Mouse (Mus musculus): ENCODE measurements at regions not wholly inside any gene's neighbourhood (a gene's known extent, or its start where the extent isn't known, plus 50 kb on each side); places are given as distances from the start of the nearest gene placed in this dataset.

GRCm38 (mm10) chr1:166750777-166751176 is 69.1 kb upstream of the Fmo9 start:
- TF ChIP-seq CTCF (IDR thresholded peaks at IDR 0.05; ENCODE audit: borderline replicate concordance, extremely low read depth, insufficient read depth, insufficient read length) (no peak), POLR2A (IDR thresholded peaks at IDR 0.05; ENCODE audit: borderline replicate concordance, extremely low read depth, insufficient read depth, insufficient read length, poor library complexity, severe bottlenecking) (no peak)
